Mouse (Mus musculus) frontal cortex, postnatal 25 days (tissue): ENCODE data around the gene Ifnar2.

Experiments
- DNase-seq, 2 experiments: peaks; one replicate each; pipeline ENCODE4 v3.0.0; 2022; ENCODE audit warnings: low spot score in 2 of 2

Gene Ifnar2

DNA sequence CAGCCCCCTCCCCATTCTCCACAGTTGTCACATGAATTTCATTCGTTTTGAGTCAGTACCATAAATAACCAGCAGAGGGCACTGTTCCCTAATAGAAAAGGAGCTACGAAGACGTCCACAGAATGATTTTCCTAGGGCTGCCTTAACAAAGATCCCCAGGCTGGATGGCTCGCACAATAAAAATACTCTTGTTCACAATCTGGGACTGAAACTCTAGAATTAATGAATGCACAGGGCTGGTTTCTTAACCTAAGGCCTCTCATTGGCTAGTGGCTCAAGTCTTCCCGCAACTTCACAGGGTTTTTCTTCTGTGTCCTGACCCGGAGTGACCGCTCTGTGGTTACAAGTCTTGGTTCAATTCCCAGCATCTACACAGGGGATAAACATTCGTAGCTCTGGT, 14.0 kb upstream of the Ifnar2 start:
- no peak for DNase-seq

DNA sequence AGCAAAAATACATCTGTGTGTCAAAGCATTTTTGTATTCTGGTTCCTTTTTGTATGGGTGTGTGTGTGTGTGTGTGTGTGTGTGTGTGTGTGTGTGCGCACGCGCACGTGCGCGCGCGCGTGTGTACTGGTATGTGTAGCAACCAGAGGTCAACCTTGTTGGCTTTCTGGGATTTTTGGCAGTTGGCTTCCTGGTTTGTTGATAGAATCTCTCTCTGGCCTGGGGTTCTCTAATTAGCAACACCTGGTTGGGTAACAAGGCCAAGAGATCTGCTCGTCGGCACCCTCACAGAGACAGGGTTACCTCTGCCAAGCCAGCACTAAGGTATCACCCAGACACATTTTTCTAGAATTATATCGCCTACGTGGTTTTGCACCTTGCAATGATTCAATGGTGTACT, 13.1 kb upstream of the Ifnar2 start:
- DNase-seq, result no peak

DNA sequence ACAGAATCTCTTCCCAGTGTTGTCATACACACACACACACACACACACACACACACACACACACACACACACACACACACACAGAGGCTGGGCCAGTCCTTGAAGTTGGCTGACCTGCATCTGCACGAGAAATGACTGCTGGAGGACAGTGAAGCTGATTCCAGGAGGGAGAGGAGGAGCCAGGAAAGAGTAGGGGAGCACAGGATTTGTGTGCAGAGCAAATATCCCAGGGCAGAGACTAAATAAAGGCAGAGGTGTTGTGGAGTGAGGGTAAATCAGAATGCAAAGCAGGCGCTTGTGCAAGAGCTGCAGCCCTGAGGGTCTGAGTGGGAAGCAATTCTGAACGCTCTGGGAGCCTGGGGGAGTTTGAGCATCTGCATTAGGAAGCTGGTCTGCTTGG, 12.4 kb upstream of the Ifnar2 start:
- DNase-seq, result no peak

DNA sequence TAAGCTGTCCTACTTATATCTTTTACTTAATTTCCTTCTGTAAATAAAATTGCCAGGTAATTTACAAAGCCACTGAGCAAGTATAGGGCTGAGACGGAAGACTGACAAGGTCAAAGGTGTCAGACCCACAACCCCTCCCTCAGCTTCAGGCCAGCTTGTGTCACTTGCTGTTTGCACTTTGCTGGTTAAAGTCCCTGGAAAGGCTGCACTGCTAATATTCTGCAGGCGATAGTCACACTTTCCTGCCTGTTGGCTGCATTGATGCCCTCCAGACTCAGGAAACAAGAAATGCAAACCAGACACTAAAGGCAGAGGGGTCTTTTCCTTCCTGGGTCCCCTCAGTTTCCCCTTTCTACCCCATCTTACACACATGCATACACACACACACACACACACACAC, 10.6 kb upstream of the Ifnar2 start:
- no peak for DNase-seq

DNA sequence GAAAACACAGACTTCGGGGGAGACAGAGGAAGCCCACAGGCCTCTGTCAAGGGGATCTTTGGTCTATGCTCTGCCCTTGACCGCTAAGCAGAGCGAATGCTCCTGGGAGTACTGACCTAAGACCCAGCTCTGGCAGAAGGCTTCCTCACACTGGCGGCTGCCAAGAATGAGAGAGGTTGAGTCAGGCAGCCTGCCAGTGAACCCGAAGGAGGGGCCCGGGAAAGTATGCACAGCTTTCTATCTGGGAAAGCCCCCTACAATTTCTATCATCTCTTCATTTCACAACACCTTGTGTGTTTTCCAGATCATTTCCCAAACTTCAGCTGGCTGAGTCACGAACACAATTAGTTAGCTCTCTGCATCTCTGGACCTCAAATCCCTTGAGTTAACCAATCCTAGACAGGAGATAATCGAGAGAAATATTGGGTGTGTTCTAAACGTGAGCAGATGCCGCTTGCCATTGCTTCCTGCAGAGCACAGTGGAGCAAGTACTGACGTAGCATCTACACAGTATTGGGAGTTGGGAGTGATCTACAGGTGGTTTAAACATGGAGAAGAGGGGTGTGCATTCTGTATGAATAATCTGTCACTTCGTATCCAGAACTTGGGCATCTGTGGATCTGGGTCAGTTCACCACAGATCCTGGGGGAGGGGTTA, 9.8 kb upstream of the Ifnar2 start:
- DNase-seq, result no peak

DNA sequence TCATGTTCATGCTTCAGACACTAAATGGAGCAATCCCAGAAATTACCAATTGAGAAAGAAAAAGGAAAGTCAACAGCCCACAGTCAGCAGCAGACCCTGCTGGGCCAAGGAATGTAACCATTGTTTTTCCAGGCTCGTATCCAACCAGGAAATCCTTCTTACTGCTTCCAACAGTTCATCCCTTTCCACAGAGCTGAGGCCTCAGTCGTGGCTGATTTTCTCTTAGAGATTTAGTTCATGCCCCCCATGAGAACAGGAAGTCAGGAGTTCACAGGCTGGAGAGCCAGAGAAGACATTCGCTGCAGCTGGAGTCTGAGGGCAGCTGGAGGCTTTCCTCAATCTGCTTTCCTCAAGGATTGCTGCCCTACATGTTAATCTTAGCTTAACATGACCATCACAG, 9.1 kb upstream of the Ifnar2 start:
- no peak for DNase-seq

DNA sequence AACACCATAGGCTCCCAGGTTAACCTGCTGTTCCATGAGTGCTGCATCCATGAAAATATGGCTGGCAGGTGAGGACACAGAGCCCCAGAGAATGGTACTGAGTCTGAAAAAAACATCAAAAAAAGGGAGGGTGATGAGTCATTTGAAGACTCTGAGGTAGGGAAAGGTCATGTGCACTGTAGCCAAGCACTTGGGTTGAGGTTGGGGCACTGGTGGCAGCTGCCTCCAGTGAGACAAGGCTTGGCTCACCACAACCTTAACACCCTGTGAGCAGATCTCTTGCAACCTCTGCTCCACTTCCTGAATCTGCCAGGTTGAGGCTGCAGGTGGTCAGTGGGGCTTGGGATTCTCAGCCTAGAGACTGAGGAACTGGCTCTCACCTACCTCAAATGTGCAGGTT, 6.0 kb upstream of the Ifnar2 start:
- no peak for DNase-seq

DNA sequence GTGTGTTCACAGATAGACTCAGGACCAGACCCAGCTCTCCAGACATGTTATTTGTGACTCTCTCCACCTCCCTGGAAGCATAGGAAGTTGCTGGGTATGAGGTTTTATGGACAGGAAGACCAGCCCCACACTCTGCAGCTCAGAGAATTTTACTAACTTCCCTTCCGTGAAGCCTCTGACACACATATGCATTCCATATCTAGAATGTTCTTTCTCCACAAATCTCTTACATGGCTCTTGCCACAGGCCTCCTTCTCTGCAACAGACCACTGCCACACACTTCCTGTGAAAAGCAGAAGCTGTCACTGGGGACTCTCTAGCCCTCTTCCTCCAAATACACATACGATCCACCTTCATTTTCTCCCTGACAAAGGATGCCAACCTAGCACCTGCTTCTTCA, 5.5 kb upstream of the Ifnar2 start:
- DNase-seq, result no peak

DNA sequence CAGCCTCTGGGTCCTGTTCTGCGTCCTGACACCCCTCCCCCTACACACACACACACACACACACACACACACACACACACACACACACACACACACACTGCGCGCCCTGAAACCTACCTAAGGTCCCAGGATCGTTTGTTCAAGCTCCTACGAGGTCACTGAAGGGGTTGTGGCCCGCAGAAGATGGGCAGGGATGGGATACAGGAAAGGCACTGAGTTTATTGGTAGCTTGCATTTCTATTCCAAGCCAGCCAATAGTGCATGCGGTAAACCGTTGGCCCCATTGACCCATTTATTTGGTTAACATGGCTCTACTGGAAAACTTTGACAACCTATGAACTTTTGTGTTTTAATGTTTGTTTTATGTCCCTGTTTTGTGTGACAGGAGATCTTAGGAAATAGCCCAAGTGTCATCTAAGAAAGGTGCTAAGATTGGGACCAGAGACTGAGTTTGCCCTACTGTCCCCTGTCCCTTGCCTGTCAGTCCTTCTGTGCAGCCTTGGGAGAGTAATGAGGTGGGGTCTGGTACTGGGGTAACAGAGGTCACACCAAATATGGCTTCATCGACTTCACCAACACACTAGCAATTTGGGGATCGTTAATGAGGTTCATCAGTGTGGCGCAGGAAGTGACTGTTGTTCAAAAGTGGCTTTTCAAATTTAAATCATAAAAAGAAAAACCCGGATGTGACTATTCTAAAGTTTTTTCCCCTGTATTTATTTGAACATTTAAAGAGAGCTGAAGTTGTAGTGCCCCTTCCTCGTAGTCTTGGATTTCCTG, 1.1 kb downstream of the Ifnar2 start:
- no peak for DNase-seq

DNA sequence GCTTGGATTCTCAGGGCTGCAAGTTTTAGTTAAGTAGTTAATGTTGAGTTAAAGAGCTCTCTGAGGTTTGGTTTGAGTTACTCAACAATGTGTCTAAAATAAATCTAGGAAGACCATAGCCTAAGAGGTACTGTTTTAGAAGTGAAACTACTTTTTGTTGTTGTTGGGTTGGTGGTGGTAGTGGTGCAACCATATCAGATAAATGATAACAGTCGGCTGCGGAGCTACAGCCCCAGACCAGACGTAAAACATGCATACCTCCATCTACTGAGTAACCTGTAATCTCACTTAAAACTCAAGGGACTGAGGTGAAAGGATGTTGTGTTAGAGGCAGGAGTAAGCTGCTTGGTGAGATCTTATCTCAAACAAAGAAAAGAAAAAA, 1.7 kb downstream of the Ifnar2 start:
- DNase-seq, result no peak

DNA sequence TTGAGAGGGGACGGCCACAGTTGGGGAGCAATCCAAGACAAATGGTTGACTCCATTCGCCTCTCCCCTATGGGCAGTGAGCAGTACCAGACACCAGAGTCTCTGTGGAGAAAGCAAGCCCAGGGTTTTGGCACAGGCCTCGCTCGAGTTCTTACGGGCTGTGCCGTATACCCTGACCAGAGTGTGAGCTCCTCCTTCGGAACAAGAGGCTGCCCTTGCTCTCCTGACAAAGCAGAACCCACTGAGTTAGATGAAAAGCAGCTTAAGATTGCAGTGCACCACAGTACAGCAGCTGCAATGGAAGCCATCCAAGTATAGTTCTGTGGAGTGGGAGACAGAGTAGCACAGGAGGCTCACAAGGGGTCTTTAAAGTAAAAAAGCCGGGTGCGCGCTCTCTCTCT, 4.1 kb downstream of the Ifnar2 start:
- DNase-seq, result no peak

DNA sequence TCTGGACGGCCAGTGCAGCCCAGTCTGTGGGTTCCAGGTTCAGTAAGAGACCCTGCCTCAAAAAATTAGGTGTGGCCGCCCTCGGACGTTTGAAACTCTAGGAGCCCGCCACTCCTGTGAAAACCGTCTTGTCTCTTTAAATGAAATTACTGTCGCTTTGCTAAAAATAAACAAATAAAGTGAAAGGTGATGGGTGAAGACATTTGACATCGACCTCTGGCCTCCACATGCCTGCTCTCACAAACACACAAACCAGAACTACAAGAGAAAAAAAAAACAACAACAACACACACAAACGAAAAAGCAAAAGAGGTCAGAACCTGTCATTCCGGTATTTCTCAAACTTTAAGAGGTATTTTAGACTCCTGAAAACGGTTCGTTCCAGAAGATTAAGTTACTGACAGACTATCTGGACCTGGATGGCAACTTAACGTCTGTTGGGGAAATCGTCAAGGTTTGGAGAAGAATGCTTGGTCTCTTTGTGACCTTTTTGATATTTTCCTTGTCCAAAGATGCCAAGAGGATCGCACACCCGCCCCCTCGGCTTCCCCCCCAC, 5.9 kb downstream of the Ifnar2 start:
- no peak for DNase-seq

DNA sequence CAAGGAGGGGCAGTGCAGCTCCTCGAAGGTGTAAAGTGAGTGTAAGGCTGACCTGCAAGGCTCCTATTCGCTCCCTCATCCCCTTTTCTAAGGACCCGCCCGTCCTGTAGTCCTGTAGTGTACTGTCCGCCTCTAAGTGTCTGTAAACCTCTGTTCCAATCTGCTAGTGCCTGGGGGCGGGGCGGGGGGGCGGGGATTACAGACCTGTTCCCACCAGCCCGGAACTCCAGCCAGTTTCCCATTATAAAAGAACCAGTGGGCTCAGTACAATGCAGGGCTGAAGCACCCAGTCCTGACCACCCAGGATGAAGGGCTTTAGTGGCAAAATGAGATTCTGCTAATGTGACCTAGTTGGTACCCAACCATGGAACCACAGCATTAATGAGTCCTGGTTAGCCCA, 6.4 kb downstream of the Ifnar2 start:
- DNase-seq, result no peak

DNA sequence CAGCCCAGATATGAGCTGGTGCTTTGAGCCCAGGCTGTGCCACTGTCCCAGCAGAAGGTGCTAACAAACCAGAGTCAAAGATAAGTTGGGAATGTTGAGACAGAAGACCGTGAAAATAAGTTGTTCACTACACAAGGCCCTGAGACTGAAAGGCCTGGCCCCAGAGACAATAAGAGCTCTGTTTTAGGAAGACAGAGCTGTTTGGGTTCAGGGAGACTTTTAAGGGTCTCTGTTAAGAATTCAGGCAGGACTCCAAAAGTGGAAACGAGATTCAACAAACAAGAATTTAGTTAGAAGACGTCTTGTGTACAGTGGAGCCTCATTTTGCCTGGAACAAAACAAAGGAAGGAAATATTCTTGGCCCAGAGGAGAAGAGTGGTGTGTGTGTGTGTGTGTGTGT, 6.8 kb downstream of the Ifnar2 start:
- DNase-seq, result no peak

DNA sequence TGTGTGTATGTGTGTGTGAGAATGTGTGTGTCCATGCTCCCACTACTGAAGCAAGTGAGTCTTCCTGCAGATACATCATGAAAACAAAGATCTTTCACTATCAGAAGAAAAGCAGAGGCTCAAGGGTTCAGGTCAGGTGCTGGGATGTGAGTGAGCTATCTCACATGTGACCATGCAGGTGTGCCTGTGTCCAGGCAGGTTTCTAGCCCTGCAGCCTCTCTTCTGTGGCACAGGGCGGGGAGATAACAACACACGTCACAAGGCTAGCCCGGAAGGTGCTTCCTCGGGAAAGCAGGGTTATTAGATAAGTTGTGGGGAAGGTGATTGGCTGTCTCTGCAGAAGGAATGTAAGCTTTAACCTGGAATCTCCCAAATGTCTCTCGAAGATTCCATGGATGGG, 7.6 kb downstream of the Ifnar2 start:
- DNase-seq, result no peak

DNA sequence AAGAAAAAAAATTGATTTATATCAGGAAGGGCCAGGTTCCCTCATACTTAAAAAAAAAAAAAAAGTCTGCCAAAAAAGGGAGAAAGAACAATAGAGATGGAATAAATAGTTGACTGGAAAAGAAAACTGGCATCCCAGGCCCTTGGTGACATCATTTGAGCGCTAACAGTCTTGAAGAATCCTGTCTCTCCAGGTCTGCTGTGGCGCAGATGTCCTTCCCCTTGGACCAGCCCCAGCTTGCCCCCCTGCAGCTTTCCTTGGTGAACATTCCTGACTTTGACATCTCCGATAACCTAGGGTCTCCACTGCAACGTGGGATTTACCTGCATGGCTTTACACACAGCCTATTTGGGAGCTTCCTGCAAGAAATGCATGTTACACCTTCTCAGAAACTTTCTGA, 9.0 kb downstream of the Ifnar2 start:
- no peak for DNase-seq

DNA sequence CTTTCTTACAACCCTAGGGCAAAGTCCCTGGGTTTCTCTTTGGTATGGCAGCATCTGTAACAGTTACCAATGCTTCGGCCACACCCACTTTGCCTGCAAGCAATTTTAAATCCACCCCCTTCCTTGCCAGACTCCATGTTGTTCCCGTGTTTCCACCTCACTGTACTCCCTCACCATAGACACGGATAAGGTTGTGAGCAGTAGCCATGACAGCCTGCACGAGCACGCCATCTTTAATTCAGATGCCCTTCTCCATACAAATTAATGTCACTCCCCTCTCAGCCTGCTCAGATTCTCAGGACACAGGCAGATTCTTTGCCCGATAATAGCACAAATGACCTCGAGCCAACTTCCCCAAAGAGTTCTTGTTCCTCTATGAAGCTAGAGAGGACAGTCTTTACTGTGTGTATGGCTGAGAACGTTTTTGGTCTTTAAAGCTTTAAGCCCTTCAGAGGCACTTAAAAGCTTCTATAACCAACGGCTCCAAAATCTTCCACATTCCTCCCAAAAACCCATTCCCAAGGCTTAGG, 9.7 kb downstream of the Ifnar2 start:
- no peak for DNase-seq

DNA sequence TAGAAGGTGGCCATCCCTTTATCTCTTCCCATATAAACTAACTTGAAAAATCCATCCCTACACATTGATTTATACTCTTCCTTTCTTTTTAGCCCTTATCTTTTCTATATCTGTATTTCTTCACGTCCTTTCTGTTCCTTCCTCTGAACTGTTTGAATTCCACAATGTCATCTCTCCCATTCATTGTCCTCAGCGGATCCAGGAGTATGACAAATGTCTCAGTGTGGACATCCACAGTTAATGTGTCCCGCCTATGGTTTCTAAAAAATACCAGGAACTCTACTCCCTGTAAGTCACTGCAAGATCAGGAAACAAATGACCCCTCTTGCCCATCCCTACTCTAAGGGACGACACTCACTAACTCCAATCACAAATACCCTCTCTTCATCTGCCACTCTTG, 11.6 kb downstream of the Ifnar2 start:
- DNase-seq, result no peak

DNA sequence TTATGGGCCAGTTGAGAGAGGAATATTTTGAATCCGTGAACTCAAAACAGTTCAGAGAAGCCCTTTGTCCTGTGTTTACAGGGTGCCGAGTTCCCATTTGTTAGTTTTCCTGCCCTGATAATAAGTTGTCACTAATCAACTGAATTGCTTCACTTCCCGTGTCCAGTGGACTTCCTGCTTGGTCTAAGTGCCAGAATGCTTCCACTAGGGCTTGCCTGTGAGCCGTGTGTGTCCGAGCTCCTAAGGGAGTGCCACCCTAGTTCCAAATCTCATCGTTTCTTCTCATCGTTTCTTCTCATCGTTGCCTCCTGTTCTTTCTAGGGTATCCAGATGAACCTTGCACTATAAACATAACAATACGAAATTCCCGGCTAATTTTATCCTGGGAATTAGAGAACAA, 13.0 kb downstream of the Ifnar2 start:
- DNase-seq, result no peak

DNA sequence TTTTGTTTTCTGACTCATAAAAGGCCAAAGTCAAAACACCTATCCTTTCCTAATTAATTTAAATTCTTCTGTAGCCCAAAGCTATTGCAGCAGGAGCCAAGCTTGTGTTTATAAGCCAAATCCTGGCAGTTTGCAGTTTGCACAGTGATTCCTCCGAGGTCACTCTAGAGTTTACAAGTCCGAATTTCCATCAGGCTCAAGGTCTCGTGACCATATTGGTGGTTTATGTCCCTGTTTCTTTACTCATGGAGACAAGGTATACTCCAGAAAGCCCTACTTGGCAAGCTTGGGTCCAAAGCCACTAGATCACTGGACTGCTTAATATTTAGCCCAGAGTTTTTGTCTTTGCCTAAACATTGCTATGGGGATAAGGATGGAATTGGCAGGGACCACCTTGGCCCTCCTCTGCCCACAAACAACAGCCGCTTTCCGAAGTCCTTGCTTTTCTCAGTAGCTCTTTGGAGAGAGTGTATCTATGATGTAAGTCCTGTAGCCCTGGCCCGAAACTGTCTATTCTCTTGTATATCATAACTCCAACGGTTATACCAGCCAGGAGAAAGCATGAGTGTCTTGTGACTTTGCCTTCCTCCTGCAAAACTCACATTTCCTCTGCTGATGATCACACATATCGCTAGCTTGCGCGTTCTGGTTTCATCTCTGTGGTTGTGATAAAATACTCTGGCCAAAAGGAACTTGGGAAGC, 14.0 kb downstream of the Ifnar2 start:
- no peak for DNase-seq

DNA sequence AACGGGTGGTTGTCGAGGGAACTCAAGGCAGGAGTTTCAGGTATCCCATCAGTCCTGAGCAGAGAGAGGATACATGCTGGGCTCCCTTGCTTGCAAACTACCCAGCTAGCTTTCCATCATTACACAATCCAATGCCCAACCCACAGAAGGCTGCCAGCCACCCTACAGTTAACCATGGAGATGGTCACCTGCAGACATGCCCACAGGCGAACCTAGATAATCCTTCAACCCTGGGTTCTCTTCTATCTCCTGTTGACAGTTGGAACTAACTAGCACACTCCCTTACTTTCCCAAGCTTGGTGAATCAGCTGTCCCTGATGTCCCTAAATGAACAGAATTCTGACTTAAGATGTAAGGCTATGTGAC, 14.5 kb downstream of the Ifnar2 start:
- no peak for DNase-seq

DNA sequence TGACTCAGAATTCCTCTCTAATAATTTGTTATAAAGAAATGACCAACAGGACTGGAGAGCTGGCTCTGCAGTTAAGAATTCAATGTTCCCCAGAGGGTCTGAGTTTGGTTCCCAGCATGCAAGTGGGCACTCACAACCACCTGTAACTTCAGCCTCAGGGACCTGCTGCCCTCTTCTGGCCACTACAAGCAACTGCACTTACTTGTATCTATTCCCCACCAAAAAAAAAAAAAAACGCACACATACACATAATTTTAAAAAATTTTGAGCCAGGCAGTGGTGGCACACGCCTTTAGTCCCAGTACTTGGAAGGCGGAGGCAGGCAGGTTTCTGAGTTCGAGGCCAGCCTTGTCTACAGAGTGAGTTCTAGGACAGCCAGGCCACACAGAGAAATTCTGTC, 17.5 kb downstream of the Ifnar2 start:
- no peak for DNase-seq

DNA sequence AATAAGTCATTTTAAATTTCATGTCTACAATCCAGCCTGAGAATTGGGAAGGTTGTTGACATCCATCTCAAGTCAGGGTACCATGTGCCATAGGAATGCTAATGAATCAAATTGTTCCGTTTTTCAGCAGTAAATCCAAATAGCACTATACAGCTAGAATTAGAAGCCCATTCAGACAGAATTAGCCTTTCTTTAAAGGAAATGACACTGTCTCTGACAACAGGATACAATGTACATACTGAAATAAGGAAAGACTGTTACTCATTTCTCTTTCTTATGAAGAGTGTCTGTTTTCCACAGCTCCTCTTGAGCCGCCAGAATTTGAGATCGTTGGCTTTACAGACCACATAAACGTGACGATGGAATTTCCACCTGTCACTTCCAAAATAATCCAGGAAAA, 18.8 kb downstream of the Ifnar2 start, which contains the start of gene Gm21970:
Gm21970 (plus strand) TSS at position 301 of the 400 bp plus-strand sequence.
- DNase-seq, result no peak
